Mouse (Mus musculus) ES-CJ7 (cell line): Measurements from ENCODE around the gene Sik2.

Source experiments
- DNase-seq: peaks from one replicate; pipeline ENCODE4 v3.0.0; 2011; ENCODE audit warnings: low read depth, low spot score

The Sik2 gene

DNA sequence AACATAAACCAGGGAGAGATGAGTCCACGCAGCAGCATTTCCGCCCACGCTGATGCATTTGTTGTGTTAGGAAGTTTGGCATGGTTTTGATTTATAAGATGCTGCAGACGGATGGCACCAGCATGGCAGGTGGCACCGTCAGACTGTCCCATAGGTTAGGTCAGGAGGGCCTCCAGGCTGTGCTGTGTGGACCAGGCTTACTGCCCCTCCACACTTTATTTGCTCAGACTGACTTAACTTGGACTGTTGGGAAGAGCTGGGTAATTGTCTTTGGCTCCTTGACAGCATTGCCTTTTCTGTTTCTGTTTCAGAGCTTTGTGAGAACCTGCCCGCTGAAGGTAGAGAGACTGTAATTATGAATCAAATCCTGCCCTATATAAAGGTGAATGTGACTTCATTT is 141.9 kb downstream of the Sik2 start:
- DNase-seq: no peak

DNA sequence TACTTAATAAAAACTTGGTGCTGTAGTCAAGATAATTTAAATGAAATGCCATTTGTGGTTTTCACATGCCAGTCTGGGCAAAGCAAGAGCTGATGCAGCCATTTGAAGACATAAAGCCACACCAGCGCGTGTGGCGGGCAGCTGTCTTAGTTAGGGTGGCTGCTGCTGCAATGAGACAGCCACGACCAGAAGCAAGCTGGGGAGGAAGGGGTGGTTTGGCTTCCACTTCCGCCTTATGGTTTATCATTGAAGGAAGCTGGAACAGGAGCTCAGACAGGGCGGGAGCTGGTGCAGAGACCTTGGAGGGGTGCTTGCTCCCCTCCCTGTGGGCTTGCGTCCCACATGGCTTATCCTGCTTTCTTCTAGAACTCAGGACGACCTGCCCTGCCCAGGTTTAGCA is 143.1 kb downstream of the Sik2 start:
- DNase-seq: no peak

DNA sequence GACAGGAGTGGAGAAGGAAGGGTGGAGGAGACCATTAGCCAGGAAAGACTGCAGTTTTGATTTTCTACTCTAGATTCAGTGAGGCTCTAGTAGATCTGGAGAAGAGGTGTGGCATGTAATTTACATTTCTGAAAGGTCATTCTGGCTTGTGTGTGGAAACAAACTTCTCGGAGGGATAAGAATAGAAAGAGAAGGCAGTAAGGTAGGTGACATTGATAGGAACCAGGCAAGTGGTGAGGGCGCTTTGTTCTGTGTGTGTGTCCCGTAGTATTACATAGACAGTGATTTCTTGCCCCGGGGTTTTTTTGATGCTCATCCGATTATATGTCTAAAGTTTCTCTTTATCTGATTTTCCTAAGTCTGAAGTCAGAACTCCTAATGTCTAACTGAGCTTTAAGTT is 144.0 kb downstream of the Sik2 start:
- no peak for DNase-seq

DNA sequence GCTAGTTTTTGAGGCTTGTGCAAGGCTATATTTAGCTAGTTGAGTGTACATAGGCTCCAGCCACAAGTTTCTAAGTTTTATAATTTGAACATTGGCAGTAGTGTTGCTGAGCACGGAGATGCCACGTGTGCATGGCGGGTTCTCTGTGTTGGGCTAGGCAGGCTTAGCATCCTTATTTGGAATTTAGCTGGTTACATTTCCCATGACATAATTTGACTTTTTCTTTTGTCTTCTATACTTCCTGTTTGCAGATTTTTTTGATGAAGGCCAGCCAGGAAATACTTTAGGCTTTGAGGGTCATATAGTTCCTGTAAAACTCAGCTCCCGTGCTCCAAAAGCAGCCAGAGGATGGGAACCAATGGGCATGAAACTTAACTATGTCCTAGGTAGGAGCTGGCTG is 145.0 kb downstream of the Sik2 start:
- DNase-seq: no peak

DNA sequence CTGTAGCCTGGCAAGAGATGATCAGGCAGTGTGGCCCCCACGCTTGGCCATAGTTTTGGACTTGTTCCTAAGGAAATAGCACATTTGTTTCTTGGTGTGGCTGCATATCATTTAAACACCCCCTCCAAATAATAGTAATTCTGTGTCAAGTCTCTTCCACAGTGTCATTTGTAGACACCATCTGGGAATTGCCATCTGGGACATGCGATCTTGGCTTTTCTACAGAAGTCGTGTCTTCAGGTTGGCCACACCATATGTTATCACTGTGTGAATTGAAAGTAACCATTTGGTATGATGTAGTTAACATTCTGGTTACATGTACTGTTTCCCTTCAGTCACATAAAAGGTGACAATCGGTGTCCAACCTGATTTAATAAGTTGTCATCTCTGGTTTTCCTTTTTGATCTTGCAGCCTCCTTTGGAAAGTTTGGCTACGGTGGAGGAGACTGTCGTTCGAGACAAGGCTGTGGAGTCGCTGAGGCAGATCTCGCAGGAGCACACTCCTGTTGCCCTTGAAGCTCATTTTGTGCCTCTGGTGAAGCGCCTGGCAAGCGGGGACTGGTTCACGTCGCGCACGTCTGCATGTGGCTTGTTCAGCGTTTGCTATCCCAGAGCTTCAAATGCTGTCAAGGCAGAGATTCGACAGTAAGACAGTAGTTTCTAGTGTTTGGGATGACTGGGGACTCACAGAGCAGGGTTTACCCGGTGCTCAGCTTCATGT is 147.6 kb downstream of the Sik2 start:
- DNase-seq: no peak

DNA sequence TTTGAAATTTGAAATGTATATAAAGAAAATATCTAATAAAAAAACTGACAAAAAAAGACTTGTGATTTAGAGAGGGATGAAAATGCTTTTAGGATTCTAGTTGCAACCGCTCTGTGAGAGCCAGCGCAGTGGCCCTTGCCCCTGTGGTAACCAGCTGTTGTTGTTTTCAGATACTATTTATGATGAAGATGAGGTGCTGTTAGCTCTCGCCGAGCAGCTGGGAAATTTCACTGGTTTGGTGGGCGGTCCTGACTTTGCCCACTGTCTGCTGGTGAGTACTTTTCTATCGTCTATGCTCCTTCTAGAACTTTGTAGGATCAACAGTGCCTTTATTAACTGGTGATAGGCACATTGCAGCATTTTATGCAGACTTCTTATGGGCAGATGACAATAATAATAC is 150.2 kb downstream of the Sik2 start:
- no peak for DNase-seq

DNA sequence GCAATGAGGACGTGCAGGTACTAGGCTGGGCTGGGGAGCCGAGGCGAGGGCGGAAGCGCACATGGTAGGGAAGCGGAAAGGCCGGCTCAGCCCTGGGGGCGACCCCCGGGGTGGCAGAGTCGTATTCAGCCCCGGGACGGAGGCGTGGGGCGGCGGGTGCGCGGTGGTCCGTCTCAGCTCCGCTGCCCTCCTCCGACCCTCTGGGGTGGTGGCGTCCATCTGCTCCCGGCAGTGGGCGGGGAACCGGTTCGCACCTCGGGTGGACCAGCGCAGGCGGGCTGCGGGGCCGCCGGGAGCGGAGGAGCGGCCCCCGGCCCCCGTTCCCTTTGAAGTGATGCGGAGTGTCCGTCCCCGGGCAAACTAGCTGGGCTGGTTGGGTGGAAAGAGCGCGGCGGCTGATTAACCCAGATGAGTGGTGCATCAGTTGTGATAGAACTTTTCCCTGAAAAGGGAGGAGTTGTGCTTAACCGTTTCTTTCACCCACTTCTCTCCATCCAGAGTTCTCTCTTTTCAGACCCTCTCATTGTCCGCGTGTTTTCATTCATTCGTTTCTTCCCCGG is 151.7 kb downstream of the Sik2 start:
- no peak for DNase-seq

DNA sequence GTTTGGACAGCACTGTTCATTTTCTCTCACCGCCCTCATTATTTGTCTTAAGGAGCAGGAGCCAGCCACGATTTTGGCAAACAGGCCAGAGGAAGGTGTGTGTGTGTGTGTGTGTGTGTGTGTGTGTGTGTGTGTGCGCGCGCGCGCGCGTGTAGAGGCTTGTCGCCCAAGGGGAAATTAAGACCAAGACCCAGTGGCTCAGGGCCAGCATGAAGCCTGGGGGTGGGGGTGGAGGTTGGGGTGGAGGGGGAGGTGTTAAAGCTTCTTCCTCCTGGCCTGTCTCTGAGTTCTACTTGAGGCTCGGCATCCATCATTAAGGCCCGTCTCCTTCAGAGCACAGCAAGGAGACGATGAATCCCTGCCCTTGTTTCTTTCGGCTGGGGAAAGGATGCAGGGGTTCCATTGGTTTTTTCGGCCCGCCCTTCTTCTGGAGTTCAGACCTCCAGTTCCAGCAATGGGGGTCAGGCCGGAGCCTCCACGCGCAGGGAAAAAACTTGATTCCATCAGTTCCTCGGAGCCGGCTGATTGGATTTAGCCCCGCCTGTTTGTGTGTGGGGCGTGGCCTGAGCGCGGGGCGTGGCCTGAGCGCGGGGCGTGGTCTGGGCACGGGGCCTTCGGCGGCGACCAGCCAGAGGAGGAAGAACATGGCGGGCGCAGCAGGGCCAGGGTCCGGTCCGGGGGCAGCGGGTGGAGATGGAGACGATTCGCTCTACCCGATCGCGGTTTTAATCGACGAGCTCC is 152.4 kb downstream of the Sik2 start:
- peak; percentile 90 for DNase-seq

DNA sequence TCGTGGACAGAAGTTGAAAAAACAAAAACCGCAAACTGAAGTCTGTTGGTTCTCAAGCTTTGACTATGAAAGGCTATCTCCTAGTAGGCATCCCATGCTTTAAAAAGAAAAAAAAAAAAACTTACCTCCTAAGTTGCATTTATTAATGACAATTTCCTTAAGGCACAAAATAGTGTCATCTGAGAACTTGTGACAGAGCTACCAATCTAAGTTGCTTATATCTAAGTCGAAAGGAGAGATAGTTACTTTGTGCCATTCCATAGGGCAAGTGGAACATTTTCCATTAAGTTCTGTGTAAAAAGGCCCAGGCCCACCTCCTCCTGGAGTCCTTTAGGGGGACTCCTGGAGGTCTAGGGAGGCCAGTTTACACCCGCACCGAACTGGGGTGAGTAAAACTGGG is 153.1 kb downstream of the Sik2 start:
- DNase-seq: no peak

DNA sequence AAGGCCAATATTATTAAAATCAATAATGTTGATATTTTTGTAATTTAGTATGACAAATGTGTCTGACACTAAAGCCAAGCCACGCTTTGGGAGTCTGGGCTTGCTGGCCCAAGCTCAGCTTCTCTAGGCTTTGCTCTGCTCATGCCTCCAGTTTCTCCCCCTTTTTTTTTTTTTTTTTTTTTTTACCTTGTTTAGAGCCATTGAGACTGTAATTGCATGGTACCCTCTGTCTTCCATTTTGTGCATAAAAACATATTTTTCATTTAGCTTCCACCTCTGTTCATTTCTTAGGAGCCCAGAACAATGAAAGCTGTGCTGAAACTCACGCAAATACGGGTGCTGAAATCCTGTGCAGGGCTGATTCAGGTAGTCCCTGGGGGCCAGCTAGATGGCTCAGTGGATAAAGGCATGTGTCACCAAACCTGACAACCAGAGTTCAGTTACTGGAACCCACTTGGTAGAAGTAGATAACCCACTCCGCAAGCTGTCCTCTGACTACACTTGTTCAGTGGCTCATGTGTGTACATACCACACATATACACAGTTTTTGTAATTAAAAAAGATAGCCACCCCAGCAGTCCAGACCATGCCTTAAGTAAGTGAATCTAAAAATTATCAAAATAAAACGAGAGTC is 153.6 kb downstream of the Sik2 start:
- DNase-seq: no peak

DNA sequence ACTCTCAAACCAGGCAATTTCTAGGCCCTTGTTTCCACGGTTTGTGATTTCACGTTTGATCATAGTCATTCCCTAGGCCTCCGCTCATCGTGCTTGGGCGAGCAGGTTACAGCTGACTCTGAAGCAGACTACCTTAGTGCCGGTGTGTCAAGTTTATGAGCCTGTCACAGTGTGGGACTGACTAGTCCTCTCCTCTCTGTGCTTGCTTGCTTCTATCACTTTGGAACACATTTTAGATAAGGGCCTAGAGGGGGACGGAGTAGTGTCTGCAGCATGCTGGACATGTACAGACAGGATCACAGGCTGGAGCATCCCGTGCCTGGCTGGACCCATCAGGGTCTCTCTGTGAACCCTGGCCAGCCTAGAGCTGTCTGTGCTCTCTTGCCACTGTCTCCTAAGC is 154.5 kb downstream of the Sik2 start:
- no peak for DNase-seq

DNA sequence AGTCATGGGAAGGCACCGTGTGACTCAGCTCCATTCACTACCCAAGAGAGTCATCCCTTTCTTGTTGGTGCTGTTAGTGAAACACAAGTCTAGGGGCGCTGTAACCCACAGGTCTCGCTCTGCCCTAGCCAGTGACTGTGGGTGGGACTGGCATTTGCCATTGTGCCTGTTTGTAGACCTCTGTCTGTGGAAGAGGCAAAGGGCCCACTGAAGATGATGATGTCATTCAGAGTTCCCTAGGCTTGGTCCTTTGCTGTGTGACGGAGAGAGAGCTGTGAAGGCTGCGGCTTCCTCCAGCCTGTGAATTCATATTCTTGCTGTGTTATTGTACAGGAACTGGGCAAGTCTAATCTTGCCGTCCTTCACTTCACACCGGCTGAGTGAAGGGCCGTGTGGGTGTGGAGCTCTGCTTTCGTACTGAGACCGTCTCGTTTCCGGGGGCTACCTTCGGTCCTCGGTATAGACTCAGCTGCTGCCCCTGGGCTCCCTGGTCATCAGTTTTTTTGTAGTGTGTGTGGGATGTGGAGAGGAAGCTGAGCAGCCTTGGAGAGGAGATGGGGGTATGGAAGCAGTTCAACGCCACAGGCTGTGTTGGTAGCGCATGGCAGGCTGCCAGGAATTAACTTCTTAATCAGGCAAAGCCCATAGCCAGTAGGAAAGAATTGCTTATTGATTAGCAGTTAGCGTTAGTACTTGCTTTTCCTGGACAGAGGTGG is 156.1 kb downstream of the Sik2 start:
- peak; percentile 19 for DNase-seq

DNA sequence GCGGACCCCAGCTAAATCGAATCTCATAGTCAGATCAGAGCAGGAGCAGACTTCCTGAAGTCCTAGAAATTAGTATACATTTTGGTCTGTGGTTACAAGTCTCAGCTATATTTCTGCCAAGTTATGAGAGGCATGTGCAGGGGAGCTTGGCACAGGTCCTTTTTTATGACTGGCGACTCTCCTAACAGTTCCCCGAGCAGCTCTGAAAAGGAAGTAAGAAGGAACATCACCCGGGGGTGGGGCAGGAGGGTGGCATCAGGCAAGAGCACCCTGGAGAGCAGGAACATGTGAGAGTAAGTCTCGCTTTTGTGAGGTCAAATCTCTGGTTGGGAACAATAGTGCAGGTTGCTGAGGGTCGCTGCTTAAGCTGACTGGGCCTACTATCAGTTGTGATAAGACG is 158.2 kb downstream of the Sik2 start:
- no peak for DNase-seq

DNA sequence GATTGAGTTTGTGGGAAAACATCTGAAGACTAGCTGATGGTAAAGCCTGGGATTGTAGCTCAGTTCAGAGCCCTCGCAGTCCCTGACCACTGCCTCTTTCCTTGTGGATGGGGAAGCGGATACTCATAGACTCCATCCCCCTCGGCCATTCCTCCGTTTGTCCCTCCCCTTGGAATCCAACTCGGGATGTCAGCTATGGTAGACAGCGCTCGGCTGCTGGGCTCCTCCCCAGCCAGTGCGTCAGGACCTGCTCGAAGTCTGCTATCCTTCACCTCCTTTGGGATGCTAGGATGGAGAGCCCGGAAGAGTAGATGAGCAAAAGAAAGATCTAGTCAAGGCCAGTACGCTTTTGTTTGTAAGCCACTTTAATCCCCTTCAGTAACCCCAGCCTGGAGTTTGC is 158.6 kb downstream of the Sik2 start:
- DNase-seq: no peak

DNA sequence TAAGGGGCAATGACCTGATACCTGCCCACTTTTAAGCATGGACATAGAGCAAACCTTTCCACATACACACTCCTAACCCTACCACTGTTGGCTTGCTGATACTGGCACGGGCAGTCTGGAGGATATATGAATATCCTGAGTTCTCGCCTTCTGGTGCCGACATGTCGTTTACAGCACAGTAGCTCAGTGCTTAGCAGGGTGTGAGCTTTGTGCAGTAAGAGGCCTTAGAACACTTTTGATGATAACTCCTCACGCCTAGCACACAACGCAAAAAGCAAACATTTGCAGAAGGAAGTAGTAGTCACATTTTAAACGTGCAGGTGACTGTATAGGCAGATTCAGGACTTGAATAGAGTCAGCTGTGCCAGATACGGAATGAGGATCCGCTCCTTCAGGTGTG is 159.1 kb downstream of the Sik2 start:
- no peak for DNase-seq

DNA sequence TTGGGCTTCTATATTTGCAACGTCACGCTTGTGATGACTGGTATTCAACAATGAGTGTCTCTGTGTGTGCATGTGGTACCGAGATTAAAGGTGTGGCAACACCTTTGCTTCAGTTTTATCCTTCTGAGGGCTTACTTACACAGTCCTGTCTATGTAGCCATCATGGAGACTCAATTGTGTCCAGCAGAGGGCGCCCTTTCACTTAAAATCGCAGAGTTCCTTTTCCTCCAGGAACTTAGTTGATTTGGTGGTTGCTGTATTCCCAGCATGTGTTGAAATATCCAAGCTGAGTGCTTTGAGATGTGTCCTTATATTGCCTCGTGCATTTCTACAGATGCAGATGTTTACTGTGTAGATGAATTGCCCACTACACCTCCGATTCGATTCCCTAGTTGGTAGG is 159.6 kb downstream of the Sik2 start:
- peak; percentile 87 for DNase-seq

DNA sequence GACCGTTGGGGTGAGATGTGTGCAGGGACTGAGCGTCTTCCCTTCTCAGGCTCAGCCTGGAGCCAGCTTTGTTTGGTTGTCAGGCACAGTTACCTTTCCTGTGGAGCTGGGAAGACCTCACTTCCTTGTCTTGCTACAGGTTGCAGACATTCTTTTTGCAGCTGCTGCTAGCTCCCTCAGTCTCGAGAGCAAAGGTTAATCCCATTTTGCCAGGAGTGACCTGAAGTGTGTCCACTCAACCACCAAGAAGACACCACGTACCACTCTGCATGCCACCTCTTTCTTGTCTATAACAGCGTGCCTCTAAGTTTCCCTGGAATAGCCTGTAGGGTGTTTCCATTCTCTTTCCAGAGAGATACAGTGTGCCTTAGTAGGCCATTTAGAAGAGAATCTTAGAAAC is 160.1 kb downstream of the Sik2 start:
- no peak for DNase-seq

DNA sequence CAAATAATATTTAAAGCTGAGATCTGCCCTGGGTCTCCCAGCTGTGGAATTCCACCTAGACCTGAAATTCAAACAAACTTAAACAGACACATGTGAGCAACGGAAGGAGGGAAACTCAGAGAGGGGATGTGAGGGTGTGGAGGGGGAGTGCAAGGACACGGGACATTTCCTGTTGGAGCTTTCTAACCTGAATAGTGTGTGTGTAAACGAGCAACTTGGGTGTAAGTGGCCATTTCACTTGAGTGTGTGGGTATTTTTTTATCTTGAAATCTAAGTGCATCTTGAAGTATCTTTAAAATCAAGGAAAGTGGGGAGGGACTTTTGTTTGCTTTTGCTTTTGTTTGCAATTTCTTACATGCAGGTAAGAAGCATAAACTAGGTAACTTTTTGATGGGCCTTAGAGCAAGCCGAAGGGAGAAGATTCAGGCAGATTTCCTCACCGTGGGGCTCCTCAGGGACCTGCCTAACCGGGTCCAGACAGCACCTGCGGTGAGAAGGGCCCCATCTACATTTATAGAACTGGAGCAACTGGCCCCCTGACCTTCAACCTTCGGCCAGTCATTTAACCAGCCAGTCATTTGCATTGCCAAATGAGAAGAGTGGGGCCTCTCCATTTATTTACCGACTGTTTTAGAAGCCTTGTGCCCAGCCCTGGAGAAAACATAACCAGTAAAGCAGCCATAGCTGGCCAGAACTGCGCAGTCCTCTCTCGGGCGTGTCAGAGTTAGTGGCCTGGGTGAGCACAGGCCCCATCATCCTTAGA is 161.1 kb downstream of the Sik2 start:
- DNase-seq: no peak

DNA sequence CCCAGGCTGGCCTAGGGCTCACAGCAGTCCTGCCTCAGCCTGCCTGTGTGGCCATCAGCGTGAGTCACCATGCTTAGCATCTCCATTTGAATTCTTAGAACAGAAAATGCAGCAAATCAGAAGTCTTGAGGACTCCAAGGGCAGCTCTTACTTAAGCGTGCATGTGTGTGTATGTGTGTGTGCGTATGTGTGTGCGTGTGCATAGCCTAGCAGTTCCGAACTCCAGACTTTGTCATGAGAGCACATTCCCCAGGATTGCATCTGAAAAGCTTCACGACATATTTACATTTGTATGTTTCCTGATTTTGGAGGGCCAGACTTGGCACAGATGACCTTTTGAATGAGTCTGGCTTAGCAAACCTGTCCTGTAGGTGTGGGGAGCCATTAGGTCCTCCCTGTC is 161.7 kb downstream of the Sik2 start:
- DNase-seq: no peak

DNA sequence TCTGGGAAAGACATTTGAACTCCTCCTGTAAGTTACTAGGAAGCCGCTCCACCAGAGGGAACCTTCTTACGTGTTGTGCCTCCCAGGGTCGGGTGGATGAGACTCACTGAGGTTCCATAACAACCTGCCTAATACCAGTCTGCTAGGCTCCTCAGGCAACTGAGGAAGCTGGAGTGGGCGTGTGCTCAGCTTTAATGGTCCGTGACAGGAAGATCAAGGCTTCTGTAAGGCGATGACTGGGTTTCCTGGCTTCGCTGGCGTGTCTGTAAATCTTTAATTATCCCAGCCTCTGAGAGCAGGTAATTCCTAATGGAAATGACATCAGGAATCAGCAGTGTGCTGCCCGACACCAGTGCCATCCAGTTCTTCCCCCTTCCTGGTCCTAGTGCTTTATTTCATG is 163.3 kb downstream of the Sik2 start:
- DNase-seq: no peak

DNA sequence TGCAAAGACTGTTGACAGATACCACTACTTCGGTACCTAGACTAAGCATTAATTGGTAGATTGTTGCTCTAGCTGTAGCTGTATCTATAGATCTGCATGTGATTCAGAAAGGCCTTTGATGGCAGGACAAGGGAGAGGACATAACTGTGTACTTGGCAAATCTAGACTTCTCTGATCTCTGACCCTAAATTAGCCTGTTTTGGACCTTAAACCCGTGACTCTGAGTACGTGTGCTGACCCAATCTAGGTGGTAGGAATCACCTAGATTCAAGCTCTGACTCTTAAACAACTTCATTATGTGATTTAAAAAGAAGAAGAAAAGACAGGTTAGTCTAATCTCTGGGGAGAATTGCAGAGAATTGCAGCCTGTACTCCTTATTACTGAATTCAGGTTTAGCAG is 163.8 kb downstream of the Sik2 start, which contains the start of gene Ppp2r1b:
Gene Ppp2r1b (plus strand): TSS at position 221 of the 400 bp plus-strand sequence.
- DNase-seq: no peak
